Mouse (Mus musculus) stomach, embryonic 14.5 days (tissue): ENCODE results near the gene Tspan33. TPM values are rescaled to one million over a fixed set of nuclear protein-coding genes. Genes with fewer than 3 reads are reported as not detected.

Source experiments
- ATAC-seq: fragments of 200-750 bp; cut with Nextera tagmentation; 2 replicates; pipeline ENCODE4 v1.8.0; 2017; ENCODE audit warnings: low read depth, moderate TSS enrichment; ENCODE audit not compliant: insufficient number of reproducible peaks, insufficient read depth, low FRiP score
- H3K27ac ChIP-seq: fragments of 300-500 bp; sonication (generic); 2 replicates; pipeline ENCODE4 v1.5.1; 2014; ENCODE audit warnings: mild to moderate bottlenecking, low read length, moderate library complexity, mixed read lengths
- H3K27me3 ChIP-seq: fragments of 300-500 bp; sonication (generic); 2 replicates; pipeline ENCODE4 v1.6.1; 2014; ENCODE audit warnings: low read length, control low read depth, mixed read lengths; ENCODE audit not compliant: control insufficient read depth, insufficient read depth
- H3K36me3 ChIP-seq: fragments of 300-500 bp; sonication (generic); 2 replicates; pipeline ENCODE4 v1.6.1; 2014; ENCODE audit warnings: mild to moderate bottlenecking, control low read depth, low read length, moderate library complexity, mixed read lengths; ENCODE audit not compliant: control insufficient read depth, insufficient read depth
- H3K4me1 ChIP-seq: fragments of 300-500 bp; sonication (generic); 2 replicates; pipeline ENCODE4 v1.6.1; 2014; ENCODE audit warnings: low read length, control low read depth, mixed read lengths; ENCODE audit not compliant: control insufficient read depth, insufficient read depth
- H3K4me2 ChIP-seq: fragments of 300-500 bp; sonication (generic); replicated peaks from 2 replicates; pipeline ENCODE4 v1.6.1; 2014; ENCODE audit warnings: low read depth, low read length, control low read depth
- H3K4me3 ChIP-seq: fragments of 300-500 bp; sonication (generic); 2 replicates; pipeline ENCODE4 v1.5.1; 2014; ENCODE audit warnings: low read depth, low read length, control low read depth
- H3K9ac ChIP-seq: fragments of 300-500 bp; sonication (generic); replicated peaks from 2 replicates; pipeline ENCODE4 v1.6.1; 2014; ENCODE audit warnings: low read depth, mild to moderate bottlenecking, control low read depth, low read length, moderate library complexity, mixed read lengths
- H3K9me3 ChIP-seq: fragments of 300-500 bp; sonication (generic); 2 replicates; pipeline ENCODE4 v1.6.1; 2016; ENCODE audit warnings: low read depth, low read length, control low read depth; ENCODE audit not compliant: control insufficient read depth
- WGBS: fragments of 180-500 bp; shearing (Covaris S2); extraction: QIAGEN DNeasy Blood & Tissue Kit; methylation state at CpG from one replicate; pipeline ENCODE4 v1.1.7; 2014; 5-methylcytosine and 5-hydroxymethylcytosine counted together
- polyA plus RNA-seq: library from polyadenylated mRNA; unstranded; fragments of >200 nt; fragmentation: Nextera tagmentation; extraction: Ambion mirVana; gene quantifications from 2 replicates; pipeline ENCODE4 v1.2.1, GENCODE M21; 2014

The Tspan33 gene
- polyA plus RNA-seq, 1 experiment from 2014 or later, result 2.2 TPM

DNA sequence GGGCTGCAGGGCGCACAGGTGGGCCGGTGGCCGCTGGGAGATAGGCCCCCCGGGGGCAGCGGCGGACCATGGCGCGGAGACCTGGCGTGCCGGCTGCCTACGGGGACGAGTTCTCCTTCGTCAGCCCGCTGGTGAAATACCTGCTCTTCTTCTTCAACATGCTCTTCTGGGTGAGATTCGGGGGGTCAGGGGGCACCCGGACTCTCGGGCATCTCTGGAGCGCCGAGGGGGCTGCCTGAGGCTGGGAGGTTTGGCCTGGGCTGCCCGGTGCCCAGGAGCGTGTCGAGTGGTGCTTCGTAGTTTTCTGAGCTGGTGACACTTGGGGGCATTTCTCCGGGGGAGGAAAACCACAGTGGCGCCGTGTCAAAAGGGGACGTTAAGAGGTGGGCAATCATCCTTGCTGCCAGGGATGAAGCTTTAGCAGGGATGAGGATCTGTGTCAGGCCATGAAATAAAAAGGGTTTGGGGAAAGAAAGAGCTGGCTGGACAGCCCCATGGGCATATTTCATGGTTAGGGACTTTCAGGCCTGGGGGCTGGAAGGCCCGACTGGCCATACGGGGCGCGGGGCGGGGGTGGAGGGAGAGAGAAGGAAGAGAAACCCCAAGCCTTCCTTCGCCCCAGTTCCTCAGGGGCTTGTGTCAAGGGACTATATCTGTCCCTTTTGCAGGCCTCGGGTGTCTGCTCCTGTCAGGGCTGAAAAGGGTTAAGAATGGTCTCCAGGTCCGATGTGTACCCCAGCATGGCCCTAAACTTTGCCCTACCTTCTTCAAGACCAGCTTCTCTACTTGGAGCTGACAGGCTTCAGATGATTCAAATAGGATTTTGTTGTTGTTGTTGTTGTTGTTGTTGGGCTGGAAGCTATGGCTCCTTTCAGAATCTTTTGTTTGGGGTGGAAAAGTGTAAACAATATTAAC is 610 bp downstream of the Tspan33 start:
- peak overlapping the region; percentile 63 for H3K4me3 ChIP-seq
- no peaks in the 10 kb centered on the region for H3K27me3 ChIP-seq
- ATAC-seq, result peak; percentile 26; the same call in 1 of the 2 replicates
- 0 out of 2 replicates have a peak, but pooled peaks cover 5% of the 10 kb centered on the region for H3K4me1 ChIP-seq
- H3K9me3 ChIP-seq, result no peaks in the 10 kb centered on the region
- H3K9ac ChIP-seq, result peak overlapping the region; percentile 53; the same call in 1 of the 2 replicates
- no peak overlapping the region for H3K27ac ChIP-seq
- H3K36me3 ChIP-seq, result no peaks in the 10 kb centered on the region
- 5% methylated on average over 35 of the region's 35 CpGs for WGBS
- H3K4me2 ChIP-seq, result peak overlapping the region; percentile 97

DNA sequence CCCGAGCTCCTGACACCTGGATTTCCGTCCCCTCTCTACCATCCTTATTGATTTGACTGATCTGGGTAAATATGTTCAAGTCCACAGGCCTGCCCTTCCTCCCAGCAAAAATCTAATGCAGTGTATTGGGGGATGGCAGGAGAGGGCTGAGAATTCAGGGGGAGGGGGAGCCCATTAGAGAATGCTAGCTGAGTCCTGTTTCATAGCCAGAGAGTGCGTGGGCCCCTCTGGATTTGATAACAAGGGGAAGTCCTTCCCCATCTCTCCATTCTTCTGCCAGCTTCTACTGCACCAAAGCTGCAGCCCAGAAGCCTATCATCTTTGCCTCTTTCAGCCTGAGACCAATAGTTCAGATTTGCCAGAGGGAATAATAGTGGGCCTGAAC is 1.3 kb downstream of the Tspan33 start:
- Histone ChIP-seq H3K9me3 (no peaks in the 10 kb centered on the region), H3K4me3 (no peak overlapping the region), H3K27ac (no peak overlapping the region), H3K4me1 (0 out of 2 replicates have a peak, but pooled peaks cover 5% of the 10 kb centered on the region), H3K27me3 (no peaks in the 10 kb centered on the region), H3K36me3 (no peaks in the 10 kb centered on the region), H3K4me2 (peak overlapping the region; percentile 97; the same call in 1 of the 2 replicates), H3K9ac (no peak overlapping the region)
- no peak for ATAC-seq
- WGBS, result 56% methylated on average over 3 of the region's 3 CpGs

DNA sequence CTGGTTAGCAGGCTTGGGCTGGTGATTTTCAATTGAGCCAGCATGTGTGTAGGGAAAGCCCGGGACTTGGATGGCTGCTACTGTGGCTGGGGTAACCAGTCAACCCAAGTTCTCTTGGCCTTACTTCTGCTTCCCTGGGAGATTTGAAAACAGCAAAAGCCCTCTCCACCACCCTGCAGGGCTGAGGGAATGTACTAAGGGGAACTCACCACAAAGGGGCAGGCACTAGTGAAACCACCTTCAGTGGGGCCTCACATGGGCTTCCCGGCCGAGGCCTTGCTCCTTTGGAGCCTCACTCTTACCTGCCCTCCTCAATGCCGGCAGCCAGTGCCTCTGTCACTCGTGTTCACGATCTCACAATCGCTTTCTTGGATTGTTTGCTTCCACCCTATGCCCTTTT is 2.0 kb downstream of the Tspan33 start:
- no peak overlapping the region for H3K4me2 ChIP-seq
- H3K4me3 ChIP-seq, result no peak overlapping the region

DNA sequence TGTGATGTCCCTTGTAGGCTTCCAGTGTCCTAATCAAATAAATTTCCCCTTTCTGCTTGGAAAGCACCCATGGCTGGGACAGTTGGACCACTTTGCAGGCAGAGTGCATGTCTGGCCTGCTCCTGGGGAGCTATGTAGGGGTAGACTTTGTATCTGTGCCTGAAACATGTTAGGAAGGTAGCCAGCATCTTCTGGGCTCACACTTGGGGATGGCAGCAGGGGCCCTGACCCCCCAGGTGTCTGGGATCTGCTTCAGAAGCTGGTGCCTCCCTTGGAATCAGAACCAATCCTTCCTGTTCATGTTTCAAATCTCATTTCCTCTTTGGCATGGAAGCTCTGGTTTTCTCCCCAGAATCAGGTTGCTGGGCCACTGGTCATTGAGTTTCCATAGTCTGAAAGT is 3.1 kb downstream of the Tspan33 start:
- no peak overlapping the region for H3K4me2 ChIP-seq
- no peaks in the 10 kb centered on the region for H3K9me3 ChIP-seq
- H3K36me3 ChIP-seq, result no peaks in the 10 kb centered on the region
- H3K4me3 ChIP-seq, result no peak overlapping the region
- no peaks in the 10 kb centered on the region for H3K27me3 ChIP-seq
- ATAC-seq, result no peak
- 0 out of 2 replicates have a peak, but pooled peaks cover 5% of the 10 kb centered on the region for H3K4me1 ChIP-seq
- H3K9ac ChIP-seq, result no peak overlapping the region
- no peak overlapping the region for H3K27ac ChIP-seq

More for the DNA sequence above, 2.0 kb downstream of the Tspan33 start:
- Histone ChIP-seq H3K27me3 (no peaks in the 10 kb centered on the region), H3K27ac (no peak overlapping the region), H3K36me3 (no peaks in the 10 kb centered on the region), H3K4me1 (0 out of 2 replicates have a peak, but pooled peaks cover 5% of the 10 kb centered on the region), H3K9ac (no peak overlapping the region), H3K9me3 (no peaks in the 10 kb centered on the region)
- no peak for ATAC-seq
- WGBS, result 74% methylated on average over 7 of the region's 7 CpGs

DNA sequence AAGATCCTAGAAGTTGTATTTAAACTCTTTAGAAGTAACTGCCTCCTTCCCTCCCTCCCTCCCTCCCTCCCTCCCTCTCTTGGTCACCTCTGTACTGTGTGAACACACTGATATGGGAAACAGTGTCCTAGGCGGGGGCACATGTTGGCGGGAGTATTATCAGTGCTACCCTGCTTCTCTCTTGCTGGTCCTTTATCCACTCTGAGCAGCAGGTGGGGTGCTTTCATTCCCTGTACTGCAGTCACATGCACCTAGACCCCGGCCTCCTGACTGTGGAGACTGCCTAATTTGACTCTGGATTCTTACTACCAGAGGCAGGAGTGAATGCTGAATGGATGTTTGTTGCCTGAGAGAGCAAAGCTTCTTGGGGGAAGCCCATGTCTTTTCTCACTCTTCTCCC is 3.5 kb downstream of the Tspan33 start:
- H3K9me3 ChIP-seq, result no peaks in the 10 kb centered on the region
- 0 out of 2 replicates have a peak, but pooled peaks cover 5% of the 10 kb centered on the region for H3K4me1 ChIP-seq
- 29% methylated on average over 3 of the region's 3 CpGs for WGBS
- no peak overlapping the region for H3K4me2 ChIP-seq
- H3K4me3 ChIP-seq, result no peak overlapping the region
- peak; percentile 56; the same call in 1 of the 2 replicates for ATAC-seq
- no peak overlapping the region for H3K9ac ChIP-seq
- no peaks in the 10 kb centered on the region for H3K27me3 ChIP-seq
- no peaks in the 10 kb centered on the region for H3K36me3 ChIP-seq
- H3K27ac ChIP-seq, result no peak overlapping the region

DNA sequence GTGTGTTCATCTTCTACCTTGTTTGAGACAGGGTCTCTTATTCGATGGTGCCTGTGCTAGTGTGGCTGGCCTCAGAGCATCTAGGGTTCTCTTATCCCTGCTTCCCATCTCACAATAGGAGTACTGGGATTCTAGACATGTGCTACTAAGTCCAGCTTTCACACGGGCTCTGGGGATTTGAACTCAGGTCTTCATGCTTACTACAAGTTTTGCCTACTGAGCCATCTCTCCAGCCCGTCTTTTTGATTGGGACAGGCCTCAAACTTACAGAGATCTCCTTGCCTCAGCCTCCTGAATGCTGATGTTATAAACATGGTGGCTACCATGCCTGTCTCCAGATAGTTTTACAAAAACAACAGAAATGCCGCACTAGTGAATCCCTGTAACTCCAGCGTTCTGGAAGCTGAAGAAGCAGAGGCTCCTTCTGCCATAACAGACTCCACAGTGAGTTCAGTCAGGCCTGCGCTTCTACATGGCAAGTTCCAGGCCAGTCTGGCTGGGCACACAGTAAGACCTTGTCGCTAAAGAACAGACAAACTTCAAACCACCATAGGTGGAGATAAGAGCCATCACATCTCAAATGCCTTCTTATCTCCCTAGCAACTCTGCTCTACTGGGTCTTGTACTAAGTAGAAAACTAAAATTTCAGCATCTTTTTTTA is 5.2 kb downstream of the Tspan33 start:
- 88% methylated on average over 7 of the region's 7 CpGs for WGBS
- Histone ChIP-seq H3K27ac (no peak overlapping the region), H3K4me3 (no peak overlapping the region), H3K4me1 (0 out of 2 replicates have a peak, but pooled peaks cover 5% of the 10 kb centered on the region), H3K27me3 (no peaks in the 10 kb centered on the region), H3K36me3 (no peaks in the 10 kb centered on the region), H3K4me2 (no peak overlapping the region), H3K9me3 (no peaks in the 10 kb centered on the region), H3K9ac (no peak overlapping the region)
- ATAC-seq, result no peak

DNA sequence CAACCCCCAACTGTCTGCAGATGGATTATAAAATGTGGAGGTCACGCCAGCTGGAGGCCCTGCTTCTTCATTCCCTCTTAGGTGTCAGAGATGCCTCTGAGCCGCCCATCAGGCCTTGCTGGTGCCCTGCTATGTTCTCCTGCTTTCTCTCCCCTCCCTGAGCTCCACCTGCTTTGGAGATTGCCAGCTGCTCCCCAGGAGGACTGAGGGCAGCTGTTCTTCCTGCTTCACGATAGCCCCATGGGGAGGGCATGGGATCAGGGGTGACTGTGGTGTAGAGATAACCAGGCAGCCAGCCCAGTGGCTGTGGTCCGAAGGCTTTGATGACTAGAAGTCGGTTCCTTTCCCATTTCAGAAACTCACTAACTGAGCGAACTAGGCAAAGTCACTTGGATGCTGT is 7.0 kb downstream of the Tspan33 start:
- 65% methylated on average over 6 of the region's 6 CpGs for WGBS

DNA sequence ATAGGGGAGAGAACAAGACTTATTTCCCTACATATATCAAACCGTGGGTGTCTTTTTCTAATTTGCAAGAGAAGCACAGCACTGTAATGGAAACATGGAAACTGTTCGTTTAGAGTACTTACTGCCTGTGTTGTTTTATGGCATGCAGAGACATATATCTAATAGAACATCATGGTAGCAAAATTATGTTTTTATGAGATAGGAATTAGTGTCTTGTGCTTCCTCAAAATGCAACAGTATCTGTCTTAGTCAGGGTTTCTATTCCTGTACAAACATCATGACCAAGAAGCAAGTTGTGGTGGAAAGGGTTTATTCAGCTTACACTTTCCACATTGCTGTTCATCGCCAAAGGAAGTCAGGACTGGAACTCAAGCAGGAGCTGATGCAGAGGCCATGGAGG is 8.1 kb downstream of the Tspan33 start:
- Histone ChIP-seq H3K27me3 (no peaks in the 10 kb centered on the region), H3K9ac (no peak overlapping the region), H3K27ac (no peak overlapping the region), H3K4me1 (no peaks in the 10 kb centered on the region), H3K4me2 (no peak overlapping the region), H3K36me3 (no peaks in the 10 kb centered on the region), H3K9me3 (no peaks in the 10 kb centered on the region), H3K4me3 (no peak overlapping the region)
- ATAC-seq, result no peak
- WGBS, result 87% methylated on average over 3 of the region's 3 CpGs

More for the DNA sequence above, 7.0 kb downstream of the Tspan33 start:
- Histone ChIP-seq H3K27ac (no peak overlapping the region), H3K9ac (no peak overlapping the region), H3K9me3 (no peaks in the 10 kb centered on the region), H3K36me3 (no peaks in the 10 kb centered on the region), H3K4me2 (no peak overlapping the region), H3K4me3 (no peak overlapping the region), H3K4me1 (no peaks in the 10 kb centered on the region), H3K27me3 (no peaks in the 10 kb centered on the region)
- ATAC-seq, result peak; percentile 70; the same call in 1 of the 2 replicates
